Mouse (Mus musculus) G1E (cell line): Measurements from ENCODE around the gene Spsb3.

Source experiments
- CTCF ChIP-seq: IDR thresholded peaks from 2 replicates; pipeline ENCODE4 v1.5.1; 2012; ENCODE audit warnings: low read depth, low read length, inconsistent platforms, mixed read lengths
- GATA1 ChIP-seq: IDR thresholded peaks from 2 replicates; pipeline ENCODE4 v1.6.1; 2012; ENCODE audit warnings: borderline replicate concordance, low read length, inconsistent platforms, mixed read lengths
- POLR2AphosphoS5 ChIP-seq: IDR thresholded peaks from 2 replicates; pipeline ENCODE4 v1.6.1; 2012; ENCODE audit warnings: low read depth, low read length, inconsistent platforms; ENCODE audit not compliant: insufficient replicate concordance
- TAL1 ChIP-seq: conservative IDR thresholded peaks from 2 replicates; pipeline ENCODE4 v1.6.1; 2012; ENCODE audit warnings: low read depth, low read length, inconsistent platforms, mixed read lengths

DNA sequence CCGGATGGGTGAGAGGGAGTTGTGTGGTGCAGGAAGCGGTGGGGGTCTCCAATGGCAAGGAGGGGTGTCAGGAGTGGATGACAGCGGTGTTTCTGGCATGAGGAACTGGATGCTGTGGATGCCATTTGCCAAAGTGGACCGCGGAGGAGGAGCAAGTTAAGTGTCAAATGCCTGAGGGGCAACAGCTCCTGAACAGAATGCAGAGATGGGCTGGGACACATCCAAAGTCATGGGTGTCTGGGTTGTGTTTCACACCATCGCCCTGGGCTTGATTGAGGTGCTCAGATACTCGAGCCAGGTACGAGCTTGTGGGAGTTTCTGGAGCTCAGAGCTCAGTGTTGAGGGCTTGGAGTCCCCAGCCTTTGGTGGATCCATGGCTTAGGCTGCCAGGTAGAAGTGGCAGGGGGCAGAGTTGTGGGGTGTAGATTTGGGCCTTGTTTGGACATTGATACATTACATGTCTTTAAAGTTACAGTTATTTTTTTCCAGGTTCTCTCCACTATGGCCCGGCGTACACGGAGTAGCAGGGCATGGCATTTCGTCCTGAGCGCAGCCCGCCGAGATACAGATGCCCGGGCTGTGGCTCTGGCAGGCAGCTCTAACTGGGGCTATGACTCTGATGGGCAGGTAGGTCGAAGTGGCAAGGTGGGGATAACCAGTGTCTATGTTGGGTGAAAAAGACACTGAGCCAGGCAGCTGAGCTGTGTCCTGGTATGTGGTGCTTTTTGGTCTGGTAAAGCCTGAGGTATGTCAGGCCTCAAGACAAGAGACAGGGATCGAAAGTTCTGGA, 1.0 kb downstream of the Spsb3 start:
- no peak for TF ChIP-seq TAL1
- TF ChIP-seq GATA1, result no peak
- no peak for TF ChIP-seq CTCF
- TF ChIP-seq POLR2AphosphoS5, result no peak
